Mouse (Mus musculus): ENCODE measurements around the gene Lsamp. TPM values are rescaled to one million over a fixed set of nuclear protein-coding genes. Genes with fewer than 3 reads are reported as not detected.

Gene Lsamp
- polyA plus RNA-seq, 1 experiment from 2014 or later, result 3.1 TPM

- no peak overlapping the region for H3K4me2 ChIP-seq (ENCODE audit: low read depth, low read length)
- no peak overlapping the region for H3K4me3 ChIP-seq (ENCODE audit: low read length)
- no peak overlapping the region for H3K9ac ChIP-seq (ENCODE audit: low read depth, low read length)
- no peaks in the 10 kb centered on the region for H3K9me3 ChIP-seq (ENCODE audit: control insufficient read depth, low read length)
- ATAC-seq, result no peak
- H3K27me3 ChIP-seq (replicated peaks; ENCODE audit: control insufficient read depth, insufficient read depth, low read length), result no peaks in the 10 kb centered on the region
- H3K4me1 ChIP-seq (ENCODE audit: control insufficient read depth, insufficient read depth, low read length), result no peaks in the 10 kb centered on the region
- no peak overlapping the region for H3K27ac ChIP-seq (ENCODE audit: low read length)
- WGBS, result 90% methylated on average over 10 of the region's 10 CpGs
- H3K36me3 ChIP-seq (ENCODE audit: control insufficient read depth, insufficient read depth, low read length), result no peaks in the 10 kb centered on the region
These were observed 453.7 kb downstream of the Lsamp start for GRCm38 (mm10) chr16:40437879-40438278.

GRCm38 (mm10) chr16:40438876-40439275, 454.7 kb downstream of the Lsamp start:
- 69% methylated on average over 1 of the region's 1 CpGs for WGBS
- Histone ChIP-seq H3K36me3 (ENCODE audit: control insufficient read depth, insufficient read depth, low read length) (no peaks in the 10 kb centered on the region), H3K27me3 (replicated peaks; ENCODE audit: control insufficient read depth, insufficient read depth, low read length) (no peaks in the 10 kb centered on the region), H3K9me3 (ENCODE audit: control insufficient read depth, low read length) (no peaks in the 10 kb centered on the region), H3K27ac (ENCODE audit: low read length) (no peak overlapping the region), H3K4me3 (ENCODE audit: low read length) (no peak overlapping the region), H3K4me2 (ENCODE audit: low read depth, low read length) (no peak overlapping the region), H3K4me1 (ENCODE audit: control insufficient read depth, insufficient read depth, low read length) (no peaks in the 10 kb centered on the region), H3K9ac (ENCODE audit: low read depth, low read length) (no peak overlapping the region)
- no peak for ATAC-seq

- H3K4me2 ChIP-seq (ENCODE audit: low read depth, low read length), result no peak overlapping the region
- WGBS, result 75% methylated on average over 5 of the region's 5 CpGs
- no peaks in the 10 kb centered on the region for H3K36me3 ChIP-seq (ENCODE audit: control insufficient read depth, insufficient read depth, low read length)
- ATAC-seq, result no peak
- H3K27ac ChIP-seq (ENCODE audit: low read length), result no peak overlapping the region
- no peak overlapping the region for H3K9ac ChIP-seq (ENCODE audit: low read depth, low read length)
- no peaks in the 10 kb centered on the region for H3K27me3 ChIP-seq (replicated peaks; ENCODE audit: control insufficient read depth, insufficient read depth, low read length)
- no peaks in the 10 kb centered on the region for H3K4me1 ChIP-seq (ENCODE audit: control insufficient read depth, insufficient read depth, low read length)
- H3K9me3 ChIP-seq (ENCODE audit: control insufficient read depth, low read length), result no peaks in the 10 kb centered on the region
- no peak overlapping the region for H3K4me3 ChIP-seq (ENCODE audit: low read length)
These were observed 462.4 kb downstream of the Lsamp start for GRCm38 (mm10) chr16:40446587-40446986.

GRCm38 (mm10) chr16:40463411-40464058, 479.4 kb downstream of the Lsamp start:
- WGBS, result 55% methylated on average over 15 of the region's 15 CpGs
- no peak for ATAC-seq

GRCm38 (mm10) chr16:40466596-40466995, 482.4 kb downstream of the Lsamp start:
- Histone ChIP-seq H3K4me1 (ENCODE audit: control insufficient read depth, insufficient read depth, low read length) (no peaks in the 10 kb centered on the region), H3K9ac (ENCODE audit: low read depth, low read length) (no peak overlapping the region), H3K36me3 (ENCODE audit: control insufficient read depth, insufficient read depth, low read length) (no peaks in the 10 kb centered on the region), H3K9me3 (ENCODE audit: control insufficient read depth, low read length) (no peaks in the 10 kb centered on the region), H3K4me2 (ENCODE audit: low read depth, low read length) (no peak overlapping the region), H3K27ac (ENCODE audit: low read length) (no peak overlapping the region), H3K27me3 (replicated peaks; ENCODE audit: control insufficient read depth, insufficient read depth, low read length) (no peaks in the 10 kb centered on the region), H3K4me3 (ENCODE audit: low read length) (no peak overlapping the region)
- no peak for ATAC-seq
- WGBS, result 12% methylated on average over 8 of the region's 8 CpGs

More at GRCm38 (mm10) chr16:40463411-40464058, 479.4 kb downstream of the Lsamp start:
- Histone ChIP-seq H3K9ac (ENCODE audit: low read depth, low read length) (no peak overlapping the region), H3K4me1 (ENCODE audit: control insufficient read depth, insufficient read depth, low read length) (no peaks in the 10 kb centered on the region), H3K36me3 (ENCODE audit: control insufficient read depth, insufficient read depth, low read length) (no peaks in the 10 kb centered on the region), H3K4me2 (ENCODE audit: low read depth, low read length) (no peak overlapping the region), H3K9me3 (ENCODE audit: control insufficient read depth, low read length) (no peaks in the 10 kb centered on the region), H3K27me3 (replicated peaks; ENCODE audit: control insufficient read depth, insufficient read depth, low read length) (no peaks in the 10 kb centered on the region), H3K4me3 (ENCODE audit: low read length) (no peak overlapping the region), H3K27ac (ENCODE audit: low read length) (no peak overlapping the region)

GRCm38 (mm10) chr16:40470946-40471345, 486.8 kb downstream of the Lsamp start:
- no peak for ATAC-seq
- Histone ChIP-seq H3K9ac (ENCODE audit: low read depth, low read length) (no peak overlapping the region), H3K27me3 (replicated peaks; ENCODE audit: control insufficient read depth, insufficient read depth, low read length) (no peaks in the 10 kb centered on the region), H3K4me2 (ENCODE audit: low read depth, low read length) (no peak overlapping the region), H3K36me3 (ENCODE audit: control insufficient read depth, insufficient read depth, low read length) (no peaks in the 10 kb centered on the region), H3K9me3 (ENCODE audit: control insufficient read depth, low read length) (no peaks in the 10 kb centered on the region), H3K4me1 (ENCODE audit: control insufficient read depth, insufficient read depth, low read length) (no peaks in the 10 kb centered on the region), H3K4me3 (ENCODE audit: low read length) (no peak overlapping the region), H3K27ac (ENCODE audit: low read length) (no peak overlapping the region)
- WGBS, result 74% methylated on average over 6 of the region's 6 CpGs

GRCm38 (mm10) chr16:40471967-40472366, 487.8 kb downstream of the Lsamp start:
- Histone ChIP-seq H3K4me3 (ENCODE audit: low read length) (no peak overlapping the region), H3K27me3 (replicated peaks; ENCODE audit: control insufficient read depth, insufficient read depth, low read length) (no peaks in the 10 kb centered on the region), H3K9ac (ENCODE audit: low read depth, low read length) (no peak overlapping the region), H3K36me3 (ENCODE audit: control insufficient read depth, insufficient read depth, low read length) (no peaks in the 10 kb centered on the region), H3K9me3 (ENCODE audit: control insufficient read depth, low read length) (no peaks in the 10 kb centered on the region), H3K4me1 (ENCODE audit: control insufficient read depth, insufficient read depth, low read length) (no peaks in the 10 kb centered on the region), H3K4me2 (ENCODE audit: low read depth, low read length) (no peak overlapping the region), H3K27ac (ENCODE audit: low read length) (no peak overlapping the region)
- 77% methylated on average over 5 of the region's 5 CpGs for WGBS
- ATAC-seq, result no peak

GRCm38 (mm10) chr16:40491606-40492005, 507.4 kb downstream of the Lsamp start:
- WGBS, result 63% methylated on average over 2 of the region's 2 CpGs
- peak; percentile 75 for ATAC-seq
- no peak overlapping the region for H3K4me3 ChIP-seq (ENCODE audit: low read length)
- no peaks in the 10 kb centered on the region for H3K9me3 ChIP-seq (ENCODE audit: control insufficient read depth, low read length)
- H3K4me1 ChIP-seq (ENCODE audit: control insufficient read depth, insufficient read depth, low read length), result no peaks in the 10 kb centered on the region
- H3K9ac ChIP-seq (ENCODE audit: low read depth, low read length), result no peak overlapping the region
- H3K27ac ChIP-seq (ENCODE audit: low read length), result no peak overlapping the region
- no peak overlapping the region for H3K4me2 ChIP-seq (ENCODE audit: low read depth, low read length)
- no peaks in the 10 kb centered on the region for H3K36me3 ChIP-seq (ENCODE audit: control insufficient read depth, insufficient read depth, low read length)
- H3K27me3 ChIP-seq (replicated peaks; ENCODE audit: control insufficient read depth, insufficient read depth, low read length), result no peaks in the 10 kb centered on the region

GRCm38 (mm10) chr16:40504262-40504960, 520.2 kb downstream of the Lsamp start:
- no peaks in the 10 kb centered on the region for H3K36me3 ChIP-seq (ENCODE audit: control insufficient read depth, insufficient read depth, low read length)
- no peak overlapping the region for H3K27ac ChIP-seq (ENCODE audit: low read length)
- no peaks in the 10 kb centered on the region for H3K27me3 ChIP-seq (replicated peaks; ENCODE audit: control insufficient read depth, insufficient read depth, low read length)
- no peak overlapping the region for H3K4me2 ChIP-seq (ENCODE audit: low read depth, low read length)
- H3K4me1 ChIP-seq (ENCODE audit: control insufficient read depth, insufficient read depth, low read length), result no peaks in the 10 kb centered on the region
- ATAC-seq, result no peak
- WGBS, result 52% methylated on average over 3 of the region's 3 CpGs
- H3K9me3 ChIP-seq (ENCODE audit: control insufficient read depth, low read length), result no peaks in the 10 kb centered on the region
- no peak overlapping the region for H3K4me3 ChIP-seq (ENCODE audit: low read length)
- no peak overlapping the region for H3K9ac ChIP-seq (ENCODE audit: low read depth, low read length)
